Mouse (Mus musculus) regulatory T cell (primary cell): ENCODE measurements around the gene Cep128.
"Not testable (repeated sequence)": the region's sequence is repeated elsewhere in the genome, so short reads cannot be mapped to it uniquely, and the experiment has no call there.

Experiments
- in situ Hi-C: fragments of 300-600 bp; cut with MboI, MseI; formaldehyde crosslinking; loops from one replicate; pipeline ENCODE4 v1.15.1; 2025; ENCODE audit warnings: high pct_unique_total_duplicates

Gene Cep128

DNA sequence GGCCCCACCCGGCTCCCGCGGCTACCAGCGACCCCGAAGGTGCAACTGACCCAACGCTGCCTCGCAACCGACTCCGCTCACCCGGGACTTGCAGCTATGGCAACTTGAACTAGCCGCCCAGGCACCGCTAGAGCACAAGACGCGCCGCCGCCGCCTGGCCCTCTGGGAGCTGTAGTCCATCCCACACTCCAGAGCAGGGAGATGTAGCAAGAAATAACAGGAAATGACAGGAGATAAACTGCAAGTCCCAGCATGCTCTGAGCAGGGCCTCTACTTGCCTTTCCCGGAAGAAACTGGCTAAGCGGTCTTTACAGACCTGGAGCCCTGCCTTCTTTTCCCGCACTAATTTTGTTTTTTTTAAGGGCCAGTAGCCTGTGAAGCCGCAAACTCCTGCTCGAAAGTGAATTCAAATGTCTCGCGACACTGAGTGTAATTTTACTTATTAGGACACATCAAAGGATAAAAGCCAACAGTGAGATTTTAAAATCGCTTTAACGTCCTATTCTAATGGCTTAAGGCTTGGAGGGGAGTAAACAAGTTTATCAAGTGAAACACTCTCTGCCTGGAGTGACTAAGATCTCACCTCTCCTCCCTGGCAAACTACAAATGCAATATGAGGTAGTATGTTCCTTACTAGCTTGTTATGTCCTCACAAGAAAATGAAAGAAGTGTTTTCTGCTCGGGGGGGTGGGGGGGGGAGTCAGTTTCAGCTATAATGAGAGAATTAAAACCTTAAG lies at the start of gene Cep128, which contains the start of gene Tshr:
Cep128 (minus strand) TSS at position 129 of the 737 bp plus-strand sequence.
Tshr (plus strand) TSS at position 283 of the 737 bp plus-strand sequence.
- in situ Hi-C loops, result loop anchor here (10.0 to 25.0 kb wide), 2 partner anchors 200 to 203 kb away; partner anchors contain the start of gene Gtf2a1

DNA sequence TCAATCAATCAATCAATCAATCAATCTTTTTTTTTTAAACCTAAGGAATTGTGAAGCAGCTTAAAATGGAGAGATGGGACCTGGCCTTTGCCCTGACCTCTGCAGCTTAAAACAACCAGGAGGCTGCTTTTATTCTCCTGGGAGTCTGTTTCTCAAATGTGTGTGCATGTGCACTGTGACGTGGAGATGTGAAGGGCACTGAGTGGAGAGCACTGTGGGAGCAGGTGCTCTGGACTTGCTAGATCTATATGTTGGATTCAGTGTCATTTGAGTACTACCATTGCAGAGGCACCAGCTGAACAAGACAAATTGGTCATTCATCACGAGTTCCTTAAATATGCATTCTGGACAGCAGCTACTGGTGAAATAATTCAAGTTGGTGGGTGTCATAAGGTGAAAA lies 42.9 kb upstream of the Cep128 start:
- in situ Hi-C loops, result loop anchor here (5.0 kb wide), 1 partner anchor 365 kb away; no protein-coding TSS in a partner anchor

DNA sequence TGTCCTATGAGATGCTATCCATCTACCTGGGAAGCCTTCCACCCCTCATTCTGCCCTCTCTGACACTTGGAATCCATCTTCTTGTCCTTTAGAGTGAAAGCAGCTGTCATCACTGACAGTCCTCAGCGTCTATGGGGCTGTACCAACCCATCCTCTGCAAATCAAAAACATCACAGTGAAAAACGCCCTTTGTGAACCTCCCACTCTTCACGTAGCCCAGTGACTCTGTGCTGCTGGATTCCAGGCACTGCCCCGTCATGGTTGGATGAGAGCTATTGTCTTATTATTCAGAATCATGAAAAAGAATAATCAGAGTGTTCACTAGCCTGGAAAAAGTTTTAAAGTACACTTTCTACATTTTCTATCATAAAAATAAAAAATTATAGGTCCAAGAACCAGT lies 42.3 kb upstream of the Cep128 start:
- in situ Hi-C loops, result loop anchor here (5.0 kb wide), 1 partner anchor 366 kb away; no protein-coding TSS in a partner anchor

DNA sequence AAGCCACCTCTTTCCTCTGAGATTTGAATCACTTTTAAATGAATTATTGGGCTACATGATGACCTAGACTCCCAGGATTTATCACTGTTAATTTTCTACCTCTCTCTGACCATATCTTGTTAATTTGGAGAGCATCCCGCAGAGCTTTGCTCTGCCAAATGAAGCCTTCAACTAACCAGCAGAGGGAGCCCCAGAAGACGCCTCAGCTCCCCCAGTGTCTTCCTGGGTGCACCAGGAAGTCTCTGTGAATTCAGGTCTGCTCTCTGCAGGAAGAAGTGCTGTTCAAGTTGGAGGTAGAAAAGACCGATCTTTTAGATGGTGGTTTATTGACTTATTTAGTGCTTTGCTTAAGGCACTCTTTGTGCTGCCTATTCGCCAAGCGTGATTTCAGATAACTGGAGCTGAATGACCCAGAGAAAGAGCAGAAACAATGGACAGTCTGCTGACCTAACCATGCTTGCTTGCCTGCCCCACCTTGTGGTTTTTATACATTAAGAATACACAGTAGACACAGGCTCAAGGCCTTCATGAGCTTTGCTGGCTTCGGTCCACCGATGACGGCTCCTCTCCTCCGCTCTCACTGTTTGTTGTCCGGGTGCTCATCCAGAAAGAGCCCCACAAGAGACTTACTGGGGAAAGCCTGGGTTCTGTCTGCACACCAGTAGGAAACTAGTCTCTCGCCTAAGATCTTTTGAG lies 39.1 kb upstream of the Cep128 start:
- in situ Hi-C loops, result no loop called here

DNA sequence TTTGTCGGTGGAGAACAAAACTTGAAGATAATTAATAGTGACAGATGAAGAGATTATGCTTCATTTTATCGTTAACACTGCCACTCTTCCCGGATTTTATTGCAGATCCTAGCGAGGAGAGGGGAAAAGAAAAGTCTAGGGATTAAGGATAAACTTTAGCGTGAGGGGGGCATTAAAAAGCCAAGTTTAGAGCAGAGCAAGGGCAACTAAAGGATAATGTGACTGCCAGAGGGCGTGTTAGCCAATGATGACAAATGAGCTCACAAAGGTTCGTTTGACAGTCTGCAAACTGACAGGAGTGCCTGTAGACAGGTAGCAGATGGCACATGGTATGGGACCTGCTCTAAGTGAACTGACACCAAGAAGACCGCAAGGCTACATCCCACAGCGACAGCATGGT lies 37.1 kb upstream of the Cep128 start:
- in situ Hi-C loops, result no loop called here

GRCm38 (mm10) chr12:91418791-91419190 lies 34.6 kb upstream of the Cep128 start:
- in situ Hi-C loops, result no loop called here

GRCm38 (mm10) chr12:91416828-91417227 lies 32.6 kb upstream of the Cep128 start:
- in situ Hi-C loops, result no loop called here

DNA sequence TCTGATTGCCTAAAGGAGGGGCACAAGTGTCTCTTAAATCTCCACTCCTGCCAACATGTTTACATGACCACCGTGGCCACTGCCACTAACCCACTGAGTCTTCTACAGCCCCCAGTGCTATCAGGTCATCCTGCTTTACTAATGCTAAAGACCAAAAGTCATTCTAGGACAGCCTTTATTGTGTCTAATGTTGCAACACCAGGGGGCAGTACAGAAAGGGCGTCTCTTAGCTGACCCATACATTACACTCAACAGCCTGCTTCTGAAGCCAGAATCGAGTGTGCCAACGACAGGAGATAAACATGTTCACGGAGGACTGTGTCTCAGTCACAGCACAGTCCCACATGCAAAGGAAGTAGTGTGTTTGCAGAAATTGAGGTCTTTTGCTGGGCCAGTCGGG lies 30.9 kb upstream of the Cep128 start:
- in situ Hi-C loops, result no loop called here

GRCm38 (mm10) chr12:91412461-91413182 lies 28.4 kb upstream of the Cep128 start:
- in situ Hi-C loops, result no loop called here

DNA sequence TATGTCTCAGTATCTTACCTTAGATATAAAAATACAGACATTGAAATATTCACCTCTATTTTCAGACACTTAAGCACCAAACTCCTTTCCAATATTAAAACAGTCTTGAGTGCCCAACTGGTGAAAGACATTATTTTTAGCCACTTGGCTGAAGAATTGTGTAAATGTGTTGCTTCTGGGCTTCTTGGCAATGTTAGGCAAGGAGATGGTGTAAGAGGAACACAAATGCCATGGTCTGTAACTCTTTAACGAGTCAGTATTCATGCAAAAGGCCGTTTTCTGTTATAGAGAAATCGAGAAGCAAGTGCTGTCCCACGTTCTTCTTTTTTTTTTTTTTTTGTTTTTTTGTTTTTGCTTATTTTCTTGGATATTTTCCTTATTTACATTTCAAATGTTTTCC lies 26.1 kb upstream of the Cep128 start:
- in situ Hi-C loops, result no loop called here

DNA sequence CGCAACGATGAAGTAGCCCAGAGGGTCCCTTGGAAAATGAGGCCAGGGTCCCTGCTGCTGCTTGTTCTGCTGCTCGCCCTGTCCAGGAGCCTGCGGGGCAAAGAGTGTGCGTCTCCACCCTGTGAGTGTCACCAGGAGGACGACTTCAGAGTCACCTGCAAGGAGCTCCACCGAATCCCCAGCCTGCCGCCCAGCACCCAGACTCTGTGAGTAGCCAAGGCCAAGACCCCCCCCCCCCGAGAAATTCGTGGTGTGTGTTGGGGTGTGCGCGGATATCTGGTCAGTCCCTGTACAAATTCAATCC lies 16.8 kb upstream of the Cep128 start:
- in situ Hi-C loops, result no loop called here

- in situ Hi-C loops, result no loop called here
These were observed 16.2 kb upstream of the Cep128 start for GRCm38 (mm10) chr12:91400232-91401048.

DNA sequence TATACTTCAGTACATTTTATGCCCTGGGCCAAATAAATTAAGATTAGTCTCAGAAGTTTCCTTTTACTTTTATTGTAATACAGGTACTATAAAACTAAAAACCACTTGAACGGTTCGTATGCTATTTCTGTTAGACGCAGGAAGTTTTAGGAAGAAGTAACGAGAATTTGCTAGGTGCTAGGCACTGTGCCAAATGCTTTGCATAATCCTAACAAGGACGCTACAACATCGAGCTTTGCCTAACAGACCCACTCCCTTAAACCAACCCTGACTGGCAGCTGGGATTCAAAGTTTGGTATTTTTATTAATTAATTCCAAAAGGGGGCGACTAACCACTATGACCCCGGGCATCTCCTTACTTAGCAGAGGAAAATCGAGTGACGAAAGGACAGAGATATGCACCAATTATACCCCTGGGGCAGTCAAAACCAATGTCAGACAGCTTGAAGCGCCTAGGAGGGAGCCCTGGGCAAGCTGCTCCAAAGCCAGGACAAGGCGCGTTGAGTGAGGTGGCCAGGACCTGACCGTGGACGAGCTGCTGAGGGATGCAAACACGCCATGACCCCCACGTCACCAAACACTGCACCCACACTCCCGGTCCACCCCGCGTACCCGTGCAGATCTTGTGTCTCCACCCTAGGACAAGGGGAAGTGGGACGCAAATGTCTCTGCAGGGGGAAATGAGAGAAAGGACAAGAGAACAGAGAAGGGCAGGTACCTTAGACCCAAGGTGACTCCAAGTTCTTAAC lies 519 bp downstream of the Cep128 start:
- in situ Hi-C loops, result loop anchor here (10.0 to 25.0 kb wide), 2 partner anchors 199 to 204 kb away; partner anchors contain the start of gene Gtf2a1

DNA sequence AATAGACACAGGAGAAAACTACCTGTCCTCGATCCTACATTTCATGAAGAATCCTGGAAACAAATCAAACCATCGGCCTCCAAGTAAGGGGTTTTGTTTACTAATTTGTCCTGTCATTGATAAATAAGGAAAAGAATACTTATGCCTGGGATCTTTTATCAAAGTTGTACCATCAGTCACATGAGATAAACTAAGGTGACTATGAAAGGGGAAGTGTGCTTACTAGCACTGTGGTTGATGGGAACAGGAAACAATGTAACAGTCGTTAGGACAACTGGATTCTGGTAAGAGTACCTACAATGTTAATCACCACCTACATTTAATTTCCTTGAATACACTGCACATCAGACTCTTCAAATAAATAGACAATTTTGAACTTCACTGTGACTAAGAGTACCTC lies 15.0 kb downstream of the Cep128 start:
- in situ Hi-C loops, result no loop called here

- in situ Hi-C loops, result no loop called here
These were observed 30.4 kb downstream of the Cep128 start for GRCm38 (mm10) chr12:91353783-91354182.

DNA sequence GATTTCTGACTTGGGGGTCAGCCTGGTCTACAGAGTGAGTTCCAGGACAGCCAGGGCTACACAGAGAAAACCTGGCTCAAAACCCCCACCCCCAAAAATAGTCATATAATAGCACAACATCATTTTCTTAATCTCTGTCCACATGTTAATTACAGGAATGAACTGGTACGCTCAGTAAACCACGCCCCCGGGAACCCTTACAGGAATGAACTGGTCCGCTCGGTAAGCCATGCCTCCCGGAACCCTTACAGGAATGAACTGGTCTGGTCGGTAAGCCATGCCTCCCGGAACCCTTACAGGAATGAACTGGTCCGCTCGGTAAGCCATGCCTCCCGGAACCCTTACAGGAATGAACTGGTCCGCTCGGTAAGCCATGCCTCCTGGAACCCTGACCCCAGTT lies 45.6 kb downstream of the Cep128 start:
- in situ Hi-C loops, result not testable (repeated sequence)

- in situ Hi-C loops, result no loop called here
These were observed 56.7 kb downstream of the Cep128 start for GRCm38 (mm10) chr12:91327527-91327926.

- in situ Hi-C loops, result no loop called here
These were observed 58.1 kb downstream of the Cep128 start for GRCm38 (mm10) chr12:91326104-91326503.

DNA sequence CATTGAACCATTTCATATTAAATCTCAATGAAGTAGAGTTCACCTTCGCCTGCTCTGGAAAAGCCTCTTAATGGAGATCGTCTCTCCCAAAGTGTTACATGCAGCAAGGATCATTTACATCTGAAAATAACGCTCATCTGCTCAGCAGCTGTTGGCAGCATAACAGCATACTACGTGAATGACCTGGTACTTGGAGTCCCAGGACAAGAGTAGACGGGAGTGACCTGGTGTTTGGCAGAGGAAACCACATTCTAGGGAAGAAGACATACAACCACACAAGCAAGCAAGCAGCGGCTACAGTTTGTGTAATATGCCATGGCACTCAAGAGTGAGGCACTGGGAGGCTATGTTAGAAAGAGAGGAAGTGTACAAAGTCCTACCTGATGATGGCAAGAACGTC lies 69.2 kb downstream of the Cep128 start:
- in situ Hi-C loops, result loop anchor here (25.0 kb wide), 1 partner anchor 328 kb away; no protein-coding TSS in a partner anchor

- in situ Hi-C loops, result loop anchor here (25.0 kb wide), 1 partner anchor 327 kb away; no protein-coding TSS in a partner anchor
These were observed 70.1 kb downstream of the Cep128 start for GRCm38 (mm10) chr12:91313974-91314587.
